Comparison of ENCODE assay signal across 12 mouse cellular contexts in the genomic region with DNA sequence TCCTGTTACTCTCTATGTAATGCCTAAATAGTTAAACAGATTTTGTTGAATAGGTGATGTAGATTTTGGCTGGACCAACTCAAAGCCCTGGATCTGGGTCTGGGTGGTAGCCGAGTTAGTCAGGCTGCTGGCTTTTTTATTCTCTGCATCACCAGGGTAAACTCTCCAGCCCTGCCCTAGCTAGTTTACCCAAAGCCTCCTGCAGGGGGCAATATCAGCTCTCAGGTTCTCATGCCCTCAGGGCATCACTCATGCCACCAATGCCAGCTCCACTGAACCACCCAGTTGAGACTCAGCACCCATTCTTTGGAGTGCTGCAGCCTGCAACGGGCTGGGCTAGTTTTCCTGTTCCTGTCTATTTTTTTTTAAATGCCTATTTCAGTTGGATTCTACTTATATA.
DNase-seq lines count a peak whose midpoint lies in the region; ATAC-seq and TF ChIP-seq lines count a peak whose summit lies in the region.
"Had no signal": no experiment of that assay in that cellular context is flagged by ENCODE, and none has a peak within 500 bp of the region (broad histone marks: within the 10 kb centered on the region; RNA-seq: fewer than 3 reads in every experiment).

No protein-coding gene starts in this region.

- H3K36me3 ChIP-seq in heart, postnatal 0 days (replicated peaks; ENCODE audit: control insufficient read depth, insufficient read depth, low read length), result no peaks in the 10 kb centered on the region
- H3K36me3 ChIP-seq in midbrain, embryonic 11.5 days (ENCODE audit: control insufficient read depth, insufficient read depth, low read length), result no peaks in the 10 kb centered on the region
- H3K36me3 ChIP-seq: hindbrain, embryonic 15.5 days; limb, embryonic 12.5 days; neural tube, embryonic 13.5 days had no signal

- no peak for TF ChIP-seq EP300 in heart, postnatal 0 days (IDR thresholded peaks at IDR 0.05; ENCODE audit: low read depth)

- intact Hi-C loops in heart, postnatal 36 days (cut with DNase I), result no loop called here

- no peaks in the 10 kb centered on the region for H3K4me1 ChIP-seq in heart, postnatal 0 days (ENCODE audit: control insufficient read depth, insufficient read depth)
- H3K4me1 ChIP-seq in midbrain, embryonic 11.5 days (ENCODE audit: control insufficient read depth, insufficient read depth, low read length), result no peaks in the 10 kb centered on the region
- H3K4me1 ChIP-seq: hindbrain, embryonic 15.5 days; limb, embryonic 12.5 days; neural tube, embryonic 13.5 days had no signal

- WGBS in heart, postnatal 0 days, result 78% methylated on average over 2 of the region's 2 CpGs
- 82% methylated on average over 2 of the region's 2 CpGs for WGBS in midbrain, embryonic 11.5 days

- ATAC-seq in heart, postnatal 0 days (ENCODE audit: insufficient read depth, low read depth), result no peak
- ATAC-seq in midbrain, embryonic 11.5 days (ENCODE audit: low FRiP score), result no peak

- no peak overlapping the region for H3K9ac ChIP-seq in heart, postnatal 0 days (replicated peaks; ENCODE audit: low read depth, low read length)
- no peak overlapping the region for H3K9ac ChIP-seq in midbrain, embryonic 11.5 days (ENCODE audit: low read length)
- H3K9ac ChIP-seq: hindbrain, embryonic 15.5 days; limb, embryonic 12.5 days; neural tube, embryonic 13.5 days had no signal

- no peak overlapping the region for H3K4me3 ChIP-seq in heart, postnatal 0 days (ENCODE audit: low read depth, low read length)
- H3K4me3 ChIP-seq in midbrain, embryonic 11.5 days (ENCODE audit: low read depth, low read length), result no peak overlapping the region
- H3K4me3 ChIP-seq: hindbrain, embryonic 15.5 days; limb, embryonic 12.5 days; neural tube, embryonic 13.5 days had no signal

- H3K27me3 ChIP-seq in heart, postnatal 0 days (ENCODE audit: control insufficient read depth, insufficient read depth, low read length), result no peaks in the 10 kb centered on the region
- H3K27me3 ChIP-seq in midbrain, embryonic 11.5 days (ENCODE audit: control insufficient read depth, insufficient read depth, low read length), result no peaks in the 10 kb centered on the region
- H3K27me3 ChIP-seq: hindbrain, embryonic 15.5 days; limb, embryonic 12.5 days; neural tube, embryonic 13.5 days had no signal

- no peak for DNase-seq in heart, postnatal 0 days (ENCODE audit: low spot score)
- DNase-seq in heart, postnatal 36 days, result no peak
- DNase-seq in right cerebral cortex, postnatal 14 days, result peak; percentile 10
- DNase-seq in right cerebral cortex, postnatal 4 days, result no peak
- DNase-seq in cerebellum, adult 18-20 months, result peak; percentile 30 to 35
- DNase-seq in retina, embryonic 14.5 days (ENCODE audit: low spot score), result peak; percentile 15
- DNase-seq in ovary, postnatal 10 days (ENCODE audit: low spot score), result no peak
- no peak for DNase-seq in midbrain, embryonic 11.5 days (ENCODE audit: low spot score, missing footprints)
- DNase-seq: lung, postnatal 36 days had no signal

- H3K27ac ChIP-seq in heart, postnatal 0 days (ENCODE audit: low read depth), result no peak overlapping the region
- no peak overlapping the region for H3K27ac ChIP-seq in midbrain, embryonic 11.5 days (ENCODE audit: low read depth, low read length)
- H3K27ac ChIP-seq: hindbrain, embryonic 15.5 days; limb, embryonic 12.5 days; neural tube, embryonic 13.5 days had no signal

- no peaks in the 10 kb centered on the region for H3K9me3 ChIP-seq in heart, postnatal 0 days (replicated peaks; ENCODE audit: control insufficient read depth, low read length)
- H3K9me3 ChIP-seq in midbrain, embryonic 11.5 days (ENCODE audit: control insufficient read depth, low read length), result no peaks in the 10 kb centered on the region
- H3K9me3 ChIP-seq: hindbrain, embryonic 15.5 days; limb, embryonic 12.5 days; neural tube, embryonic 13.5 days had no signal

- no peak overlapping the region for H3K4me2 ChIP-seq in heart, postnatal 0 days (ENCODE audit: low read depth, low read length)
- H3K4me2 ChIP-seq in midbrain, embryonic 11.5 days, result no peak overlapping the region
- H3K4me2 ChIP-seq: hindbrain, embryonic 15.5 days; limb, embryonic 12.5 days; neural tube, embryonic 13.5 days had no signal

- TF ChIP-seq CTCF in heart, postnatal 0 days (IDR thresholded peaks at IDR 0.05; ENCODE audit: low read depth), result peak; percentile 15

Comparison
In these comparisons a context has a peak if more than half of its experiments do, and no peak if none do; other contexts are left out.
1. DNase-seq: peak in right cerebral cortex, postnatal 14 days (single experiment), cerebellum, adult 18-20 months (2 of 2) and retina, embryonic 14.5 days (single experiment); none in heart, postnatal 0 days (single experiment), heart, postnatal 36 days (0 of 2), right cerebral cortex, postnatal 4 days (single experiment), ovary, postnatal 10 days (single experiment) and midbrain, embryonic 11.5 days (single experiment).